Mouse (Mus musculus) myocyte (in vitro differentiated cells): Measurements from ENCODE around the gene Lrfn2.

Experiments
- MAX ChIP-seq: IDR thresholded peaks from one replicate; pipeline ENCODE4 v1.6.1; 2011; ENCODE audit warnings: low read depth, mild to moderate bottlenecking, control low read depth
- MYOD1 ChIP-seq, 3 experiments: IDR thresholded peaks; one replicate each; pipeline ENCODE4 v1.6.1; 2011; ENCODE audit warnings: control low read depth in 2 of 3, low read depth in 2 of 3, mild to moderate bottlenecking in 2 of 3, moderate library complexity in 1 of 3; ENCODE audit not compliant: insufficient read length in 2 of 3, control insufficient read depth in 1 of 3
- POLR2A ChIP-seq: IDR thresholded peaks from one replicate; pipeline ENCODE4 v1.6.1; 2011; ENCODE audit warnings: low read depth, mild to moderate bottlenecking, control low read depth, moderate library complexity; ENCODE audit not compliant: insufficient read length

GRCm38 (mm10) chr17:49030269-49030615, 98.1 kb downstream of the Lrfn2 start:
- no peak for TF ChIP-seq POLR2A
- TF ChIP-seq MAX: no peak
- no peak for TF ChIP-seq MYOD1 (IDR thresholded peaks at IDR 0.05; ENCODE audit: control insufficient read depth in 1 of 3, insufficient read length in 2 of 3, low read depth in 2 of 3)
